Mouse (Mus musculus): ENCODE data around the gene Tcstv1. TPM values are rescaled to one million over a fixed set of nuclear protein-coding genes. Genes with fewer than 3 reads are reported as not detected.

Gene Tcstv1
- polyA plus RNA-seq (2012; rRNA removed; ENCODE audit: low replicate concordance): not detected in 2 replicates

DNA sequence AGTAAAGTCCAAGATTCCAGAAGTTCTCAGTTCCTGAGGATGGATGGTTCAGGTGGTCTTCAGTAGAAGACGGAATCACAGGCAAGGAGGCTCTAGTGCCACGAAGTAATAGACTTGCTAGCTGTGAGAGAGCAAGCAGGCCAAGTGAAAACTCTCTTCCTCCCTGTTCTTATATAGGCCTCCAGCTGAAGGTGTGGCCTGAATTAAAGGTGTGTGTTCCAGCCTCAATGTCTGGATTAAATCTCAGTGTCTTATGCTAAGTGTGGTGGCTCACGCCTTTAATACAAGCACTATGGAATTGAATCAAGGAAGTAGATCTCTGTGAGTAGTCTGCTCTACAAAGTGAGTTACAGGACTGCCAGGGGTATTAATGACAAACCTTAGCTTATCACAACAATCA lies at the start of gene Tcstv1:
TSS of gene Tcstv1 (minus strand) at position 101 of the 400 bp plus-strand sequence.

DNA sequence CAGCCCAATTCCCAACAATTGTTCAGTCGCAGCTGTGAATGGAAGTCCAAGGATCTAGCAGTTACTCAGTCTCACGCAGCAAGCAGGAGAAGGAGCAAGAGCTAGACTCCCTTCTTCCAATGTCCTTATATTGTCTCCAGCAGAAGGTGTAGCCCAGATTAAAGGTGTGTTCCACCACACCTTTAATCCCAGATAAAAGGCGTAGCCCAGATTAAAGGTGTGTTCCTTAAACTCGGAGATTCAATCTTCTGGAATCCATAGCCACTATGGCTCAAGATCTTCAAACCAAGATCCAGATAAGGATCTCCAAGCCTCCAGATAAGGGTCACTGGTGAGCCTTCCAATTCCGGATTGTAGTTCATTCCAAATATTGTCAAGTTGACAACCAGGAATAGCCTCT lies 34.6 kb upstream of the Tcstv1 start, which contains the start of gene Gm21761:
TSS of gene Gm21761 (minus strand) at position 101 of the 400 bp plus-strand sequence.

Other genes with a start within 250 kb of the Tcstv1 start
- gene Hmgcs1, start 204.4 kb downstream of the Tcstv1 start, polyA plus RNA-seq (2012; rRNA removed; ENCODE audit: low replicate concordance): 5.8 and 12.7 TPM in 2 replicates
- 0.04 and 0.05 TPM in 2 replicates for gene Nim1k, start 138.9 kb downstream of the Tcstv1 start, polyA plus RNA-seq (2012; rRNA removed; ENCODE audit: low replicate concordance)
- gene Zfp131, start 103.9 kb downstream of the Tcstv1 start, polyA plus RNA-seq (2012; rRNA removed; ENCODE audit: low replicate concordance): 6.5 and 10.2 TPM in 2 replicates
- gene AF067063, start 64.6 kb downstream of the Tcstv1 start, polyA plus RNA-seq (2012; rRNA removed; ENCODE audit: low replicate concordance): not detected in 2 replicates
- gene D13Ertd608e, start 58.8 kb downstream of the Tcstv1 start, polyA plus RNA-seq (2012; rRNA removed; ENCODE audit: low replicate concordance): not detected in 2 replicates
- not detected in 2 replicates for gene Gm21761, start 34.5 kb upstream of the Tcstv1 start, polyA plus RNA-seq (2012; rRNA removed; ENCODE audit: low replicate concordance)
- not detected in 2 replicates for gene B020031M17Rik, start 56.0 kb upstream of the Tcstv1 start, polyA plus RNA-seq (2012; rRNA removed; ENCODE audit: low replicate concordance)
- gene Gm36079, start 132.2 kb upstream of the Tcstv1 start, polyA plus RNA-seq (2012; rRNA removed; ENCODE audit: low replicate concordance): not detected in 2 replicates
- not detected in 2 replicates for gene Gm21188, start 157.4 kb upstream of the Tcstv1 start, polyA plus RNA-seq (2012; rRNA removed; ENCODE audit: low replicate concordance)
- not detected in 2 replicates for gene Gm20767, start 245.5 kb upstream of the Tcstv1 start, polyA plus RNA-seq (2012; rRNA removed; ENCODE audit: low replicate concordance)

All from duodenum, adult 2 months (tissue).